Mouse (Mus musculus) common myeloid progenitor, adult 5-6 weeks (primary cell): ENCODE results near the gene Mlh1. TPM values are rescaled to one million over a fixed set of nuclear protein-coding genes. Genes with fewer than 3 reads are reported as not detected.

ENCODE experiments used
- ATAC-seq: replicated peaks from 2 replicates; pipeline ENCODE4 v1.8.0; 2016; ENCODE audit warnings: low read depth, mild to moderate bottlenecking, moderate TSS enrichment, inconsistent platforms; ENCODE audit not compliant: poor library complexity, severe bottlenecking
- total RNA-seq: library from RNA; stranded (forward); fragments of 200-1000, 187-1606 nt; gene quantifications from 2 replicates; pipeline ENCODE4 v1.2.3, GENCODE M21; 2017

Gene Mlh1
- total RNA-seq = 46.5 and 49.7 TPM in 2 replicates

GRCm38 (mm10) chr9:111271434-111272160 is at the start of gene Mlh1, which contains the start of gene Epm2aip1:
Gene Mlh1 (minus strand): TSS chr9:111271791.
Gene Epm2aip1 (plus strand): TSS chr9:111271929.
- peak; percentile 92 for ATAC-seq

GRCm38 (mm10) chr9:111320912-111321311 is 49.3 kb upstream of the Mlh1 start:
- no peak for ATAC-seq

GRCm38 (mm10) chr9:111314219-111314618 is 42.6 kb upstream of the Mlh1 start:
- ATAC-seq = peak; percentile 85

- no peak for ATAC-seq
These were observed 42.2 kb upstream of the Mlh1 start for GRCm38 (mm10) chr9:111313793-111314192.

GRCm38 (mm10) chr9:111313299-111313698 is 41.7 kb upstream of the Mlh1 start:
- ATAC-seq = no peak

- ATAC-seq = no peak
These were observed 41.0 kb upstream of the Mlh1 start for GRCm38 (mm10) chr9:111312442-111313141.

GRCm38 (mm10) chr9:111311843-111312441 is 40.4 kb upstream of the Mlh1 start:
- ATAC-seq = no peak

- 0 out of 2 replicates have a peak, but pooled peaks have one; percentile 9 for ATAC-seq
These were observed 39.6 kb upstream of the Mlh1 start, which contains the start of gene Trank1 for GRCm38 (mm10) chr9:111311031-111311842. Gene Trank1 (plus strand): TSS chr9:111311739.

GRCm38 (mm10) chr9:111306142-111306541 is 34.6 kb upstream of the Mlh1 start:
- no peak for ATAC-seq

- no peak for ATAC-seq
These were observed 32.4 kb upstream of the Mlh1 start for GRCm38 (mm10) chr9:111304036-111304435.

GRCm38 (mm10) chr9:111302196-111302831 is 30.7 kb upstream of the Mlh1 start:
- no peak for ATAC-seq

GRCm38 (mm10) chr9:111298606-111299005 is 27.0 kb upstream of the Mlh1 start:
- no peak for ATAC-seq

- no peak for ATAC-seq
These were observed 24.8 kb upstream of the Mlh1 start for GRCm38 (mm10) chr9:111296433-111296832.

- ATAC-seq = no peak
These were observed 23.7 kb upstream of the Mlh1 start for GRCm38 (mm10) chr9:111295323-111295722.

GRCm38 (mm10) chr9:111294911-111295310 is 23.3 kb upstream of the Mlh1 start:
- ATAC-seq = no peak

GRCm38 (mm10) chr9:111293234-111293633 is 21.6 kb upstream of the Mlh1 start:
- no peak for ATAC-seq

GRCm38 (mm10) chr9:111290539-111291100 is 19.0 kb upstream of the Mlh1 start:
- no peak for ATAC-seq

GRCm38 (mm10) chr9:111289832-111290339 is 18.3 kb upstream of the Mlh1 start:
- peak; percentile 94 for ATAC-seq

- peak; percentile 49 for ATAC-seq
These were observed 17.8 kb upstream of the Mlh1 start for GRCm38 (mm10) chr9:111289294-111289831.
